Mouse (Mus musculus): Measurements from ENCODE around the gene Cct8.

DNA sequence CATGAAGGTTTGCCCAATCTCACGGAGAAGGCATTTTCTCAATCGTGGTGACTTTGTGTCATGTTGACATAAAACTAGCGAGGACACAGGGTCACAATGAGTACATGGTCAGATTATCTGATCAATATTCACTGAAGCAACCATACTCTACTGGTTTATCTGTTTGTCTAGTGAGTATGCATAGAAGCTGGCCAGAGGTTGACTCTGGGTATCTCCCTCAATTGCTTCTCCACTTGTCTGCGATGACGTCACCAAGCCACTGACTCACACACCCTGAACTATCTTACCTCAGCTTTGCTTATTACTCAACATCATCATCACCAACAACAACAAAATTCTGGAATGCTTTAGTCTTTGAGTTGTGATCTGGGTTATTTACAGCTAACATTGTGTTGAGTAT, 28.6 kb upstream of the Cct8 start:
- TF ChIP-seq CTCF (IDR thresholded peaks at IDR 0.05; ENCODE audit: extremely low read depth, insufficient read length, insufficient replicate concordance, low read depth, low read length) (no peak), POLR2A (IDR thresholded peaks at IDR 0.05; ENCODE audit: low read depth, low read length) (no peak)
